Mouse (Mus musculus) left cerebral cortex, postnatal 14 days (tissue): ENCODE measurements around the gene Ift20. TPM values are rescaled to one million over a fixed set of nuclear protein-coding genes. Genes with fewer than 3 reads are reported as not detected.

Source experiments
- total RNA-seq, 2 experiments: library from RNA; stranded (reverse); gene quantifications; 2 replicates each; pipeline ENCODE4 v1.2.3; 2021

Gene Ift20
- total RNA-seq, 2 experiments from 2014 or later, result 83.0 to 87.6 TPM

Other genes with a start within 250 kb of the Ift20 start
- 1 to 10 TPM; 6.4 to 9.3 TPM for gene BC030499, start 245.5 kb upstream of the Ift20 start, total RNA-seq
- 1 to 10 TPM; 5.0 to 8.4 TPM for gene Spag5, start 234.8 kb upstream of the Ift20 start, total RNA-seq
- gene Aldoc, start 213.4 kb upstream of the Ift20 start, total RNA-seq, result 100 to 1,000 TPM; 532 to 560 TPM
- 10 to 100 TPM; 81.1 to 81.3 TPM for gene Pigs, start 207.9 kb upstream of the Ift20 start, total RNA-seq
- 10 to 100 TPM; 28.2 to 30.6 TPM for gene Unc119, start 192.9 kb upstream of the Ift20 start, total RNA-seq
- gene Foxn1, start 149.8 kb upstream of the Ift20 start, total RNA-seq, result not detected
- gene Slc13a2, start 114.1 kb upstream of the Ift20 start, total RNA-seq, result not detected
- gene Slc46a1, start 70.7 kb upstream of the Ift20 start, total RNA-seq, result 10 to 100 TPM; 10.2 to 10.5 TPM
- gene Sarm1, start 38.6 kb upstream of the Ift20 start, total RNA-seq, result 10 to 100 TPM; 43.5 to 44.2 TPM
- gene Vtn, start 37.3 kb upstream of the Ift20 start, total RNA-seq, result 100 to 1,000 TPM in 1 of 2 experiments, 10 to 100 TPM in 1; 90.5 to 105 TPM
- 1 to 10 TPM; 1.2 to 1.3 TPM for gene Sebox, start 32.9 kb upstream of the Ift20 start, total RNA-seq
- 10 to 100 TPM; 37.1 to 44.2 TPM for gene Tmem199, start 24.2 kb upstream of the Ift20 start, total RNA-seq
- gene Poldip2, start 24.2 kb upstream of the Ift20 start, total RNA-seq, result 100 to 1,000 TPM; 115 to 119 TPM
- gene Tnfaip1, start within 50 bp of the Ift20 start, total RNA-seq, result 10 to 100 TPM; 42.8 to 46.0 TPM
- gene Tmem97, start 14.4 kb downstream of the Ift20 start, total RNA-seq, result 10 to 100 TPM; 22.2 to 24.0 TPM
- 10 to 100 TPM; 80.9 to 91.1 TPM for gene Nlk, start 161.0 kb downstream of the Ift20 start, total RNA-seq
- 10 to 100 TPM; 18.2 to 20.0 TPM for gene Ccnq, start 215.4 kb downstream of the Ift20 start, total RNA-seq